Mouse (Mus musculus) small intestine, adult 2 months (tissue): ENCODE measurements around the gene Zfp281. TPM values are rescaled to one million over a fixed set of nuclear protein-coding genes. Genes with fewer than 3 reads are reported as not detected.
A peak's percentile ranks its signal among the peaks of the same experiment; 100 is the strongest.

Experiments used
- H3K27ac ChIP-seq: fragments of 200-500 bp; 2 replicates; pipeline ENCODE4 v1.5.1; 2012; ENCODE audit warnings: low read depth, low read length, control low read depth, inconsistent platforms; ENCODE audit not compliant: insufficient read depth
- H3K27me3 ChIP-seq: fragments of 200-500 bp; 2 replicates; pipeline ENCODE4 v1.6.1; 2012; ENCODE audit warnings: mild to moderate bottlenecking, moderate library complexity, low read length, inconsistent platforms; ENCODE audit not compliant: control insufficient read depth, insufficient read depth
- H3K36me3 ChIP-seq: fragments of 200-500 bp; 2 replicates; pipeline ENCODE4 v1.6.1; 2012; ENCODE audit warnings: mild to moderate bottlenecking, low read length, control low read depth, inconsistent platforms; ENCODE audit not compliant: control insufficient read depth, insufficient read depth
- H3K4me1 ChIP-seq: fragments of 200-500 bp; 2 replicates; pipeline ENCODE4 v1.6.1; 2012; ENCODE audit warnings: low read length, inconsistent platforms, mixed read lengths; ENCODE audit not compliant: control insufficient read depth, insufficient read depth, insufficient read length
- H3K4me3 ChIP-seq: fragments of 200-500 bp; 2 replicates; pipeline ENCODE4 v1.5.1; 2012; ENCODE audit warnings: low read depth, mild to moderate bottlenecking, control low read depth, inconsistent platforms, low read length, moderate library complexity
- CTCF ChIP-seq: fragments of 200-500 bp; IDR thresholded peaks from 2 replicates; pipeline ENCODE4 v1.5.1; 2012; ENCODE audit warnings: low read depth, mild to moderate bottlenecking, control low read depth, inconsistent platforms, low read length, moderate library complexity, mixed read lengths; ENCODE audit not compliant: insufficient replicate concordance, insufficient read length; ENCODE audit errors: extremely low read depth
- POLR2A ChIP-seq: fragments of 200-500 bp; IDR thresholded peaks from 2 replicates; pipeline ENCODE4 v1.6.1; 2012; ENCODE audit warnings: low read depth, mild to moderate bottlenecking, control low read depth, inconsistent platforms, low read length, moderate library complexity
- WGBS: fragments of 180-500 bp; shearing (Covaris S2); methylation state at CpG from one replicate; pipeline ENCODE4 v1.1.7; 2018; 5-methylcytosine and 5-hydroxymethylcytosine counted together
- polyA plus RNA-seq: library from polyadenylated mRNA; depleted of rRNA; stranded (reverse); fragments of >200 nt; gene quantifications from 2 replicates; pipeline ENCODE4 v1.2.3, GENCODE M21; 2012

The Zfp281 gene
- polyA plus RNA-seq, 1 experiment = 0.63 TPM

DNA sequence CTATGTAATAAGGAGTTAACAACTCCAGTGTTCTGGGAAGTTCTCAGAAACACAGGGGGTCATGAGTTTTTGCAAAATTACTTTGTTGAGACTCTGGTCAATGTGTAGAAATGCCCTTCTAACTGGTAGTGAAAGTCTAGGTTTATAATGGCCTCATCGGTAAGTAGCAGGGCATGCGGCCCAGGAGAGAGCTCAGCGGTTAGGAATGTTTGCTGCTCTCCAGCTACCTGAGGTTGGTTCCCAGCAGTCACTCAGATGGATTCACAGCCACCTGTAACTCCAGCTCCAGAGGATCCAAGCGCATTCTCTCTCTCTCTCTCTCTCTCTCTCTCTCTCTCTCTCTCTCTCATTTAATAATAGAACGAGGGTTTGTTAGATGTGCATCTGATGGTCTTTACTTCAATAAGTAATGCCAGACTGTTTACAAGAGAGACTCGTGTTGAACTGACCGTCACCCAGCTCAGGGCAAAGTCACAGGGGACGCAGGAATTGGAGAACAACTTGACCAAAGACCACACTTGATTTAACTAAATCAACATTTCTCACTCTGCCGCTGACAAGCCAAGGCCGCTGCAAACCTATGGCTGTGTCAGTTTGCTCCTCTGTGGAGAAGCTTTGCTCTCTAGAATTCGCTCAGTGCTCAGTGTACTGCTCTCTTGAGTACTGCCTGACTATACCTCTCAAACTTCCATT is 9.8 kb upstream of the Zfp281 start:
- WGBS = 73% methylated on average over 11 of the region's 11 CpGs
- H3K4me1 ChIP-seq = no peaks in the 10 kb centered on the region
- H3K27me3 ChIP-seq = 0 out of 2 replicates have a peak, but pooled peaks cover 2% of the 10 kb centered on the region
- TF ChIP-seq POLR2A = no peak
- no peak for TF ChIP-seq CTCF
- H3K36me3 ChIP-seq = no peaks in the 10 kb centered on the region
- no peak overlapping the region for H3K4me3 ChIP-seq
- H3K27ac ChIP-seq = no peak overlapping the region

- Histone ChIP-seq H3K27ac (no peak overlapping the region), H3K36me3 (no peaks in the 10 kb centered on the region), H3K4me1 (no peaks in the 10 kb centered on the region), H3K4me3 (no peak overlapping the region), H3K27me3 (no peaks in the 10 kb centered on the region)
- 20% methylated on average over 7 of the region's 7 CpGs for WGBS
- TF ChIP-seq POLR2A = no peak
Observed at GRCm38 (mm10) chr1:136617163-136617788, 7.4 kb upstream of the Zfp281 start.

DNA sequence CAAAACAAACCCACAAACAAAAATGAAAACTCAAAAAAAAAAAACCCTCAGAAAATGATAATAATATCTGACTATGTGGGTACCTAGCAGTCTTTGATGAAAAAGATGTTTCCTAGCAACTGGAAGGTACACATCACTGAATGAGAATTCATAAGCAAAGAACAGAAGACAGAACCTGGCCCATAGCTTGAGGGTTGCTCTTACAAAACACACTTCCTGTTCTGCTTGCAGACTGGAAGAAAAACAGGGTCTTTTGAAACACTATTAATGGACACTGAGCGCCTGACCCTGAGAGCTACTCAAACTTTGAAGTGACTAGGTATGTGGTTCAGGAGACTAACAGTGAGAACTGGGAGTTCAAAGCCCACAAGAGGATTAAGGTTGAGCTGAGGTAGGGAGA is 6.1 kb upstream of the Zfp281 start:
- no peaks in the 10 kb centered on the region for H3K27me3 ChIP-seq
- H3K36me3 ChIP-seq = no peaks in the 10 kb centered on the region
- no peak for TF ChIP-seq CTCF
- TF ChIP-seq POLR2A = no peak
- no peaks in the 10 kb centered on the region for H3K4me1 ChIP-seq
- no peak overlapping the region for H3K4me3 ChIP-seq
- no peak overlapping the region for H3K27ac ChIP-seq
- WGBS = 82% methylated on average over 1 of the region's 1 CpGs

GRCm38 (mm10) chr1:136625019-136625895 is 556 bp downstream of the Zfp281 start:
- TF ChIP-seq POLR2A = no peak
- TF ChIP-seq CTCF = no peak
- Histone ChIP-seq H3K4me3 (peak overlapping the region; percentile 76), H3K27me3 (no peaks in the 10 kb centered on the region; the same call in 1 of the 2 replicates), H3K36me3 (no peaks in the 10 kb centered on the region), H3K4me1 (peaks cover 6% of the 10 kb centered on the region; the same call in 1 of the 2 replicates), H3K27ac (no peak overlapping the region)
- WGBS = 2% methylated on average over 85 of the region's 92 CpGs

DNA sequence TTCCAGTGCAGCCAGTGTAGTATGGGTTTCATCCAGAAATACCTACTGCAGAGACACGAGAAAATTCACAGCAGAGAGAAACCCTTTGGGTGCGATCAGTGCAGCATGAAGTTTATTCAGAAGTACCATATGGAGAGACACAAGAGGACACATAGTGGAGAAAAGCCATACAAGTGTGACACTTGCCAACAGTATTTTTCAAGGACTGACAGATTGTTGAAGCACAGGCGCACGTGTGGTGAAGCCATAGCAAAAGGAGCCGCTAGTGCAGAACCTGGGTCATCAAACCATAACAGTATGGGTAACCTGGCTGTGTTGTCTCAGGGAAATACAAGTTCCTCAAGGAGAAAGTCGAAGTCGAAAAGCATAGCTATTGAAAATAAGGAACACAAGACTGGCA is 1.4 kb downstream of the Zfp281 start:
- no peaks in the 10 kb centered on the region; the same call in 1 of the 2 replicates for H3K27me3 ChIP-seq
- 80% methylated on average over 7 of the region's 7 CpGs for WGBS
- H3K4me1 ChIP-seq = peaks cover 6% of the 10 kb centered on the region; the same call in 1 of the 2 replicates
- no peaks in the 10 kb centered on the region for H3K36me3 ChIP-seq
- no peak overlapping the region for H3K27ac ChIP-seq
- TF ChIP-seq CTCF = no peak
- TF ChIP-seq POLR2A = no peak
- peak overlapping the region; percentile 76 for H3K4me3 ChIP-seq

GRCm38 (mm10) chr1:136626756-136627155 is 2.1 kb downstream of the Zfp281 start:
- no peak for TF ChIP-seq POLR2A
- Histone ChIP-seq H3K4me3 (no peak overlapping the region), H3K36me3 (no peaks in the 10 kb centered on the region), H3K4me1 (peaks cover 6% of the 10 kb centered on the region; the same call in 1 of the 2 replicates), H3K27me3 (no peaks in the 10 kb centered on the region; the same call in 1 of the 2 replicates), H3K27ac (no peak overlapping the region)
- 92% methylated on average over 5 of the region's 5 CpGs for WGBS

DNA sequence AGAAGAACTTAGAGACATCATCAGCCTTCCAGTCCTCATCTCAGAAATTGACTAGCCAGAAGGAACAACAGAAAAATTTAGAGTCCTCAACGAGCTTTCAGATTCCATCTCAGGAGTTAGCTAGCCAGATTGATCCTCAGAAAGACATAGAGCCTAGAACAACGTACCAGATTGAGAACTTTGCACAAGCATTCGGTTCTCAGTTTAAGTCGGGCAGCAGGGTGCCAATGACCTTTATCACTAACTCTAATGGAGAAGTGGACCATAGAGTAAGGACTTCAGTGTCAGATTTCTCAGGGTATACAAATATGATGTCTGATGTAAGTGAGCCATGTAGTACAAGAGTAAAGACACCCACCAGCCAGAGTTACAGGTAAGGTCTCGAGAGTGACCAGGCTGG is 2.9 kb downstream of the Zfp281 start:
- TF ChIP-seq CTCF (no peak), POLR2A (no peak)
- 84% methylated on average over 5 of the region's 5 CpGs for WGBS
- Histone ChIP-seq H3K4me3 (no peak overlapping the region), H3K27me3 (no peaks in the 10 kb centered on the region; the same call in 1 of the 2 replicates), H3K36me3 (no peaks in the 10 kb centered on the region), H3K27ac (no peak overlapping the region), H3K4me1 (peaks cover 6% of the 10 kb centered on the region; the same call in 1 of the 2 replicates)
